Mouse (Mus musculus): ENCODE measurements around the gene Parva. TPM values are rescaled to one million over a fixed set of nuclear protein-coding genes. Genes with fewer than 3 reads are reported as not detected.

Gene Parva
- polyA plus RNA-seq, 1 experiment from 2014 or later: 80.2 TPM

DNA sequence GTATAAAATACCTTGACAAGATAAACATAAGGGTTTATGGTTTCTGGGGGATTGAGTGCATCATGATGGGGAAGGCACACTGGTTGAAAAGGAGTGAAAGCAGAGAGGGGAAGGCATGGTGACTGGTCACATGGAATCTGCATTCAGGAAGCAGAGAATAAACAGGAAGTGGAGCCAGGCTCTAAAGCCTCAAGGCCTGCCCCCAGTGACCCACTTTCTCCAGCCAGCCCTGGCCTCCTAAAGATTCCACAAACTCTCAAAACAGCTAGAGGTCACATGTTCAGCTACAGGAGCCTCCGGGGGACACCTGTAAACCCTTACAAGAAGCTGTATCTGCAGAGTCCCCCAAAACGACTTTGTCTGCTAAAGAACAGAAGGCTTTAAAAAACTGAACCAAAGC lies 22.2 kb upstream of the Parva start:
- Histone ChIP-seq H3K27ac (no peak overlapping the region), H3K4me3 (replicated peaks; ENCODE audit: low read depth, low read length) (no peak overlapping the region), H3K27me3 (ENCODE audit: insufficient read depth, low read length) (no peaks in the 10 kb centered on the region), H3K9ac (ENCODE audit: low read depth, low read length) (no peak overlapping the region), H3K9me3 (replicated peaks; ENCODE audit: low read length) (no peaks in the 10 kb centered on the region), H3K36me3 (ENCODE audit: insufficient read depth, low read length) (no peaks in the 10 kb centered on the region), H3K4me1 (replicated peaks; ENCODE audit: insufficient read depth, low read length) (peaks cover 11% of the 10 kb centered on the region), H3K4me2 (ENCODE audit: low read length) (no peak overlapping the region)
- peak; percentile 68 for DNase-seq (ENCODE audit: low spot score)
- no peak for TF ChIP-seq CTCF (IDR thresholded peaks at IDR 0.05; ENCODE audit: low read depth)
- ATAC-seq (replicated peaks; ENCODE audit: low FRiP score, low read depth): no peak
- 26% methylated on average over 2 of the region's 2 CpGs for WGBS

- no peak for TF ChIP-seq CTCF (IDR thresholded peaks at IDR 0.05; ENCODE audit: low read depth)
- Histone ChIP-seq H3K4me1 (replicated peaks; ENCODE audit: insufficient read depth, low read length) (peaks cover 11% of the 10 kb centered on the region), H3K36me3 (ENCODE audit: insufficient read depth, low read length) (no peaks in the 10 kb centered on the region), H3K9ac (ENCODE audit: low read depth, low read length) (no peak overlapping the region), H3K27ac (no peak overlapping the region), H3K27me3 (ENCODE audit: insufficient read depth, low read length) (no peaks in the 10 kb centered on the region), H3K4me2 (ENCODE audit: low read length) (no peak overlapping the region), H3K9me3 (replicated peaks; ENCODE audit: low read length) (no peaks in the 10 kb centered on the region), H3K4me3 (replicated peaks; ENCODE audit: low read depth, low read length) (no peak overlapping the region)
- no peak for ATAC-seq (replicated peaks; ENCODE audit: low FRiP score, low read depth)
- 54% methylated on average over 8 of the region's 8 CpGs for WGBS
- DNase-seq (ENCODE audit: low spot score): no peak
Measured at GRCm38 (mm10) chr7:112405578-112405977, 21.7 kb upstream of the Parva start.

GRCm38 (mm10) chr7:112407597-112407996 lies 19.7 kb upstream of the Parva start:
- ATAC-seq (replicated peaks; ENCODE audit: low FRiP score, low read depth) (no peak), DNase-seq (ENCODE audit: low spot score) (no peak)
- Histone ChIP-seq H3K4me1 (replicated peaks; ENCODE audit: insufficient read depth, low read length) (peaks cover 11% of the 10 kb centered on the region), H3K9ac (ENCODE audit: low read depth, low read length) (no peak overlapping the region), H3K36me3 (ENCODE audit: insufficient read depth, low read length) (no peaks in the 10 kb centered on the region), H3K27me3 (ENCODE audit: insufficient read depth, low read length) (no peaks in the 10 kb centered on the region), H3K4me2 (ENCODE audit: low read length) (no peak overlapping the region), H3K9me3 (replicated peaks; ENCODE audit: low read length) (no peaks in the 10 kb centered on the region), H3K27ac (no peak overlapping the region), H3K4me3 (replicated peaks; ENCODE audit: low read depth, low read length) (no peak overlapping the region)
- TF ChIP-seq CTCF (IDR thresholded peaks at IDR 0.05; ENCODE audit: low read depth): no peak
- 70% methylated on average over 7 of the region's 7 CpGs for WGBS

- H3K4me3 ChIP-seq (replicated peaks; ENCODE audit: low read depth, low read length): no peak overlapping the region
- ATAC-seq (replicated peaks; ENCODE audit: low FRiP score, low read depth) (no peak), DNase-seq (ENCODE audit: low spot score) (no peak)
- H3K27ac ChIP-seq: no peak overlapping the region
- no peak overlapping the region for H3K4me2 ChIP-seq (ENCODE audit: low read length)
- 84% methylated on average over 3 of the region's 3 CpGs for WGBS
- H3K4me1 ChIP-seq (replicated peaks; ENCODE audit: insufficient read depth, low read length): peaks cover 6% of the 10 kb centered on the region
- H3K9ac ChIP-seq (ENCODE audit: low read depth, low read length): no peak overlapping the region
- no peak for TF ChIP-seq CTCF (IDR thresholded peaks at IDR 0.05; ENCODE audit: low read depth)
- no peaks in the 10 kb centered on the region for H3K27me3 ChIP-seq (ENCODE audit: insufficient read depth, low read length)
- no peaks in the 10 kb centered on the region for H3K9me3 ChIP-seq (replicated peaks; ENCODE audit: low read length)
- no peaks in the 10 kb centered on the region for H3K36me3 ChIP-seq (ENCODE audit: insufficient read depth, low read length)
Measured at GRCm38 (mm10) chr7:112409991-112410390, 17.3 kb upstream of the Parva start.

- Histone ChIP-seq H3K36me3 (ENCODE audit: insufficient read depth, low read length) (no peaks in the 10 kb centered on the region), H3K9me3 (replicated peaks; ENCODE audit: low read length) (no peaks in the 10 kb centered on the region), H3K4me1 (replicated peaks; ENCODE audit: insufficient read depth, low read length) (peaks cover 12% of the 10 kb centered on the region; the same call in 1 of the 2 replicates), H3K27me3 (ENCODE audit: insufficient read depth, low read length) (no peaks in the 10 kb centered on the region), H3K27ac (peak overlapping the region; percentile 36; the same call in 1 of the 2 replicates), H3K9ac (ENCODE audit: low read depth, low read length) (no peak overlapping the region), H3K4me3 (replicated peaks; ENCODE audit: low read depth, low read length) (no peak overlapping the region), H3K4me2 (ENCODE audit: low read length) (no peak overlapping the region)
- ATAC-seq (replicated peaks; ENCODE audit: low FRiP score, low read depth): no peak
- 61% methylated on average over 6 of the region's 6 CpGs for WGBS
- no peak for TF ChIP-seq CTCF (IDR thresholded peaks at IDR 0.05; ENCODE audit: low read depth)
- no peak for DNase-seq (ENCODE audit: low spot score)
Measured at GRCm38 (mm10) chr7:112413286-112413685, 14.0 kb upstream of the Parva start.

- H3K9ac ChIP-seq (ENCODE audit: low read depth, low read length): no peak overlapping the region
- H3K36me3 ChIP-seq (ENCODE audit: insufficient read depth, low read length): no peaks in the 10 kb centered on the region
- ATAC-seq (replicated peaks; ENCODE audit: low FRiP score, low read depth) (no peak), DNase-seq (ENCODE audit: low spot score) (no peak)
- no peaks in the 10 kb centered on the region for H3K9me3 ChIP-seq (replicated peaks; ENCODE audit: low read length)
- WGBS: 13% methylated on average over 14 of the region's 14 CpGs
- TF ChIP-seq CTCF (IDR thresholded peaks at IDR 0.05; ENCODE audit: low read depth): no peak
- H3K27me3 ChIP-seq (ENCODE audit: insufficient read depth, low read length): no peaks in the 10 kb centered on the region
- H3K4me1 ChIP-seq (replicated peaks; ENCODE audit: insufficient read depth, low read length): peaks cover 12% of the 10 kb centered on the region; the same call in 1 of the 2 replicates
- no peak overlapping the region; the same call in 1 of the 2 replicates for H3K27ac ChIP-seq
- no peak overlapping the region for H3K4me3 ChIP-seq (replicated peaks; ENCODE audit: low read depth, low read length)
- peak overlapping the region; percentile 13; the same call in 1 of the 2 replicates for H3K4me2 ChIP-seq (ENCODE audit: low read length)
Measured at GRCm38 (mm10) chr7:112416058-112416526, 11.2 kb upstream of the Parva start.

Measured in kidney, postnatal 0 days (tissue).